Mouse (Mus musculus): ENCODE measurements at regions not wholly inside any gene's neighbourhood (a gene's known extent, or its start where the extent isn't known, plus 50 kb on each side); places are given as distances from the start of the nearest gene placed in this dataset.
"Not testable (repeated sequence)": the region's sequence is repeated elsewhere in the genome, so short reads cannot be mapped to it uniquely, and the experiment has no call there.

GRCm38 (mm10) chr5:67487965-67488409 lies 59.9 kb upstream of the Bend4 start:
- in situ Hi-C loops (cut with MboI; ENCODE audit: low pct_unique_long_range_greater_than_20kb in 1 of 2, low sequenced_read_pairs in 2 of 2, unreplicated experiment in 1 of 2), result no loop called here

- in situ Hi-C loops (cut with MboI; ENCODE audit: low pct_unique_long_range_greater_than_20kb in 1 of 2, low sequenced_read_pairs in 2 of 2, unreplicated experiment in 1 of 2), result not testable (repeated sequence)
Observed at GRCm38 (mm10) chr5:67490709-67491108, 62.6 kb upstream of the Bend4 start.

- in situ Hi-C loops (cut with MboI; ENCODE audit: low pct_unique_long_range_greater_than_20kb in 1 of 2, low sequenced_read_pairs in 2 of 2, unreplicated experiment in 1 of 2), result no loop called here
Observed at GRCm38 (mm10) chr5:67492893-67493302, 64.8 kb upstream of the Bend4 start.

GRCm38 (mm10) chr5:67496710-67497109 lies 68.6 kb upstream of the Bend4 start:
- in situ Hi-C loops (cut with MboI; ENCODE audit: low pct_unique_long_range_greater_than_20kb in 1 of 2, low sequenced_read_pairs in 2 of 2, unreplicated experiment in 1 of 2), result no loop called here

DNA sequence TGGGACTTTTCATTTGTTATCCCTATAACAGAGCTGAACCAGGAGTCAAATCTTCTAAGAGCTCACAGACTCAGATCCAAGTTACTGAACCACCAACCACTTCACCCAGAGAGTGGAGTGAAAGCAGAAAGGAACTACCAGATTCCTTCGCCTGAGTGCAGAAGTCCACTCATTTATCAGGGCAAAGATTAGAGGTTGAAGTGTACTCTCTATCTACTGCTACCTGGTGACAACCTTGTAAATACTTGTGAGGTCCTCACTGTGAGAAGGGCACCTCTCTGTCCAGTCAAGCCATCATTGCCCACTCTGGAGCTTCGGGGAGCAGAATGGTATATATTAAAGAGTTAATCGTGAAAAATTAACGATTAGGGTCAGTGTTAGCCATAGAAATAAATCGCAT lies 87.4 kb upstream of the Shisa3 start:
- in situ Hi-C loops (cut with MboI; ENCODE audit: low pct_unique_long_range_greater_than_20kb in 1 of 2, low sequenced_read_pairs in 2 of 2, unreplicated experiment in 1 of 2), result no loop called here

DNA sequence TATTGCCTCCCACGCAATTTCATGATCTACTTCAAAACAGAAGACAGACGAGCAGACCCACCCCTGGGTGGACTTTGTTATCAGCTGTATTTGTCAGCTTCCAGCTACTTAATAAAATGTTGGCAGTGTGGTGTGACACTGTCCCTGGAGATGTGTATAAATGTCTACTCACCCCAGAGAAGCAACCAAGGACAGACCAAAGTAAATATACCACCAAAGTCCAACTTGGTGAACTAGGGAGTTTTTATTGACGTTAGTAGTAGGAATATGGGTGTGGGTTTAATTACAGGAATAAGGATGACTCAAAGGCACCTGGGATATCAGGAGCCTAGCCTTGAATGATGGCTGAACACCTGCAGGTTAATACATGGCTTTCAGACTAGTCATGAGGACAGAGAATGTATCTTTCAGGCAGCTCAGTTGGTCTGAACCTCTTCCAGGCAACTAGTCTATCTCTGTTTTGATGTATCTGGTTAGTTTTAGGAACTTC lies 86.2 kb upstream of the Shisa3 start:
- in situ Hi-C loops (cut with MboI; ENCODE audit: low pct_unique_long_range_greater_than_20kb in 1 of 2, low sequenced_read_pairs in 2 of 2, unreplicated experiment in 1 of 2), result no loop called here

- in situ Hi-C loops (cut with MboI; ENCODE audit: low pct_unique_long_range_greater_than_20kb in 1 of 2, low sequenced_read_pairs in 2 of 2, unreplicated experiment in 1 of 2), result loop anchor here (10.0 to 25.0 kb wide), 2 partner anchors 195 to 482 kb away; no protein-coding TSS in a partner anchor
Observed at GRCm38 (mm10) chr5:67530149-67530548, 77.5 kb upstream of the Shisa3 start.

- in situ Hi-C loops (cut with MboI; ENCODE audit: low pct_unique_long_range_greater_than_20kb in 1 of 2, low sequenced_read_pairs in 2 of 2, unreplicated experiment in 1 of 2), result loop anchor here (10.0 to 25.0 kb wide), 2 partner anchors 194 to 481 kb away; no protein-coding TSS in a partner anchor
Observed at GRCm38 (mm10) chr5:67530957-67531356, 76.7 kb upstream of the Shisa3 start.

GRCm38 (mm10) chr5:67532351-67532750 lies 75.3 kb upstream of the Shisa3 start:
- in situ Hi-C loops (cut with MboI; ENCODE audit: low pct_unique_long_range_greater_than_20kb in 1 of 2, low sequenced_read_pairs in 2 of 2, unreplicated experiment in 1 of 2), result loop anchor here (10.0 to 25.0 kb wide), 2 partner anchors 192 to 480 kb away; no protein-coding TSS in a partner anchor

GRCm38 (mm10) chr5:67532756-67533255 lies 74.9 kb upstream of the Shisa3 start:
- in situ Hi-C loops (cut with MboI; ENCODE audit: low pct_unique_long_range_greater_than_20kb in 1 of 2, low sequenced_read_pairs in 2 of 2, unreplicated experiment in 1 of 2), result loop anchor here (10.0 to 25.0 kb wide), 2 partner anchors 192 to 479 kb away; no protein-coding TSS in a partner anchor

GRCm38 (mm10) chr5:67534056-67534455 lies 73.6 kb upstream of the Shisa3 start:
- in situ Hi-C loops (cut with MboI; ENCODE audit: low pct_unique_long_range_greater_than_20kb in 1 of 2, low sequenced_read_pairs in 2 of 2, unreplicated experiment in 1 of 2), result loop anchor here (10.0 to 25.0 kb wide), 2 partner anchors 191 to 478 kb away; no protein-coding TSS in a partner anchor

DNA sequence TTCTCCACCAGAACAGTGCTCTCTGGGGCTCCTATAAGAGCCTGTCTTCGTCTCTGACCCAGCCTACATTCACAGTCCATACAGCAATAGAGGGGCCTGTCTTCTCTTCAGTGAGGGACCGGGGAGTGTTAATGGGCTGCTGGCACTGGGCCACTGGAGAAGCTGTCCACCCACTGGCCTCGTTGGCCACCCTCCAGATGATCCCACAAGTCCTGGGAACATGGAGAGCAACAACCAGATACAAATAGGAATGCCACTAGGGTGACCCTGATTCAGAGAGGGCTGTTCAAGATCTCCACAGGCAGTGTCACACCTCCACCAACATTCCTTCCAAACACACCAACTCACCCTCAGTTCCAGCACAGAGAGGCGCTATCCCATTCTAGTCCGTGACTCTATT lies 69.7 kb upstream of the Shisa3 start:
- in situ Hi-C loops (cut with MboI; ENCODE audit: low pct_unique_long_range_greater_than_20kb in 1 of 2, low sequenced_read_pairs in 2 of 2, unreplicated experiment in 1 of 2), result loop anchor here (10.0 to 25.0 kb wide), 2 partner anchors 187 to 474 kb away; no protein-coding TSS in a partner anchor

GRCm38 (mm10) chr5:67539591-67540238 lies 68.0 kb upstream of the Shisa3 start:
- in situ Hi-C loops (cut with MboI; ENCODE audit: low pct_unique_long_range_greater_than_20kb in 1 of 2, low sequenced_read_pairs in 2 of 2, unreplicated experiment in 1 of 2), result loop anchor here (10.0 to 25.0 kb wide), 2 partner anchors 185 to 473 kb away; no protein-coding TSS in a partner anchor

- in situ Hi-C loops (cut with MboI; ENCODE audit: low pct_unique_long_range_greater_than_20kb in 1 of 2, low sequenced_read_pairs in 2 of 2, unreplicated experiment in 1 of 2), result loop anchor here (25.0 kb wide), 1 partner anchor 470 kb away; no protein-coding TSS in a partner anchor
Observed at GRCm38 (mm10) chr5:67541867-67542266, 65.8 kb upstream of the Shisa3 start.

GRCm38 (mm10) chr5:67544028-67544589 lies 63.6 kb upstream of the Shisa3 start:
- in situ Hi-C loops (cut with MboI; ENCODE audit: low pct_unique_long_range_greater_than_20kb in 1 of 2, low sequenced_read_pairs in 2 of 2, unreplicated experiment in 1 of 2), result loop anchor here (25.0 kb wide), 1 partner anchor 468 kb away; no protein-coding TSS in a partner anchor

DNA sequence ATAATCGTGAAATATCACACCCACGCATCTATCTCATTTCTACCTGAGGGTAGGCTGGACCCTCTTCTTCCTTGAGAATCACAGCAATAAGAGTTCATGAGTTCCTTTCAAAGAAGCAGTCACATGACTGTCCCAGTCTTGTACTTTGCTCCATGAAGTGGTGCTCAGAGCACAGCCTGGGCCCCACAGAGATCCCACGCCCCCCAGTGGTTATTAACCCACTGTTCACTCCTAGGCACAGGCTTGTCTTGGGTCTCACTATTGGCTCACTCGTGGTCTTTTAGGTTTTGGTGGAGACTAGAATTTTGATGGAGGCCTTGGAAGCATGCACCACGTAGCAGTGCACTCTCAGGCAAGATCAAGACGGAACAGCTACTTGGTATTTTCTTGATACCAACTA lies 57.4 kb upstream of the Shisa3 start:
- in situ Hi-C loops (cut with MboI; ENCODE audit: low pct_unique_long_range_greater_than_20kb in 1 of 2, low sequenced_read_pairs in 2 of 2, unreplicated experiment in 1 of 2), result no loop called here

GRCm38 (mm10) chr5:67551668-67552390 lies 55.9 kb upstream of the Shisa3 start:
- in situ Hi-C loops (cut with MboI; ENCODE audit: low pct_unique_long_range_greater_than_20kb in 1 of 2, low sequenced_read_pairs in 2 of 2, unreplicated experiment in 1 of 2), result no loop called here

DNA sequence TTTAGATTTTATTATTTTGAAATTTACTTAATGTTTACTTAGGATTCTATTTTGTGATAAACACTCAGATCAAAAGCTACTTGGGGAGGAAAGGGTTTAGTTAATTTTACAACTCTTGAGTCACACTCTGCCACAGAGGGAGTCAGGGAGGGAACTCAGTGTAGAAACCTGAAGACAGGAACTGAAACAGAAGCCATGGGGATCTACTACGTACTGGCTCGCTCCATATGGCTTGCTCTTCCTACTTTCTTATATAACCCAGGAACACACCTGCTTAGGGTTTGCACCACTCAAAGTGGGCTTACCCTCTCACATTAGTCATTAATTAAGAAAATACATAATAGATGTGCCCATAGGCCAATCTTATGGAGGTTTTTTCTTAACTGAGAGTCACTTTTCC lies 54.8 kb upstream of the Shisa3 start:
- in situ Hi-C loops (cut with MboI; ENCODE audit: low pct_unique_long_range_greater_than_20kb in 1 of 2, low sequenced_read_pairs in 2 of 2, unreplicated experiment in 1 of 2), result no loop called here

All from mouse embryonic stem cell (cell line).